Mouse (Mus musculus): ENCODE measurements around the gene Exd2. TPM values are rescaled to one million over a fixed set of nuclear protein-coding genes. Genes with fewer than 3 reads are reported as not detected.
"Not testable (repeated sequence)": the region's sequence is repeated elsewhere in the genome, so short reads cannot be mapped to it uniquely, and the experiment has no call there.

Gene Exd2
- polyA plus RNA-seq, 1 experiment from 2014 or later: 10.6 TPM

DNA sequence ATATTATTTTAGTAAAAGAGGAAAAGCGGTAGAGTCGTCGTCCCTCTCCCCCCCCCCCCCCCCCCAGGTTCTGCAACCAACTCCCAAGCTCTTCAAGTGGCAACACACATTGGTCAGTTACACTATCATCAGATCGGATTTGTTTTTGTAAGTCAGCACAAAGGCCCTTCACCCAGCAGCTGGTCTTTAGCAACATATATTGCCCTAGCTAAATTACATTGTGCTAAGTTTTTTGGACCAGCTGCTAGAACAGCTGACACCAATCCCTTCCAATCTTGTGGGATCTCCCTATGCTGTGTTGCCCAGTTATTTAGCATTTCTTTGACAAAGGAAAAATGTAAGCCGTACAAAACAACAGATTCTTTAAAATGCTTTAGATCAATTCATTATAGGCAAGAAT lies 4.9 kb upstream of the Exd2 start:
- Histone ChIP-seq H3K4me1 (ENCODE audit: insufficient read depth, low read depth, low read length) (no peaks in the 10 kb centered on the region), H3K27ac (ENCODE audit: low read length) (no peak overlapping the region), H3K9me3 (ENCODE audit: low read length) (no peaks in the 10 kb centered on the region), H3K9ac (replicated peaks; ENCODE audit: low read depth) (no peak overlapping the region), H3K36me3 (ENCODE audit: insufficient read depth, low read length) (no peaks in the 10 kb centered on the region), H3K4me3 (ENCODE audit: low read depth, low read length) (no peak overlapping the region), H3K27me3 (replicated peaks; ENCODE audit: insufficient read depth, low read length) (no peaks in the 10 kb centered on the region), H3K4me2 (replicated peaks; ENCODE audit: low read depth, low read length) (no peak overlapping the region)
- TF ChIP-seq CTCF (IDR thresholded peaks at IDR 0.05) (no peak), EP300 (IDR thresholded peaks at IDR 0.05) (no peak)
- 70% methylated on average over 5 of the region's 5 CpGs for WGBS
- DNase-seq (ENCODE audit: low spot score): peak; percentile 73
- peak; percentile 47 for ATAC-seq

DNA sequence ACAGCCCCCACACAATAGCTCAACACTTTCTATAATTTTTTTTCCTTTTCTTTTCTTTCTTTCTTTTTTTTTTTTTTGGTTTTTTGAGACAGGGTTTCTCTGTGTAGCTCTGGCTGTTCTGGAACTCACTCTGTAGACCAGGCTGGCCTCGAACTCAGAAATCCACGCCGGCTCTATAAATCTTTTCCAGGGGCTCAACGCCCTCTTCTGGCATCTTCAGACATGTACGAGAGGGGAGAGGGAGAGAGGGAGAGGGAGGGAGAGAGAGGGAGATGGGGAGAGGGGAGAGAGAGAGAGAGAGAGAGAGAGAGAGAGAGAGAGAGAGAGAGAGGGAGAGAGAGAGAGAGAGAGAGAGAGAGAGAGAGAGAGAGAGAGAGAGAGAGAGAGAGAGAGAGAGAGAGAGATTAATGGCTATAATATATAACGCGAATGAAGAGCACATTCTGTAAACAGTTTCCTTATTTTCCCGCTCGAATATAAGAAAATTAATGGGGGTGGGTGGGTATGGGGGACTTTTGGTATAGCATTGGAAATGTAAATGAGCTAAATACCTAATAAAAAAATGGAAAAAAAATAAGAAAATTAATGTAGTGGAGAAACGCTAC lies 501 bp upstream of the Exd2 start:
- not testable (repeated sequence) for H3K4me1 ChIP-seq (ENCODE audit: insufficient read depth, low read depth, low read length); H3K9me3 ChIP-seq (ENCODE audit: low read length); H3K27ac ChIP-seq (ENCODE audit: low read length); ATAC-seq; H3K9ac ChIP-seq (replicated peaks; ENCODE audit: low read depth); H3K27me3 ChIP-seq (replicated peaks; ENCODE audit: insufficient read depth, low read length); H3K36me3 ChIP-seq (ENCODE audit: insufficient read depth, low read length)
- DNase-seq (ENCODE audit: low spot score): peak; percentile 31
- TF ChIP-seq CTCF (IDR thresholded peaks at IDR 0.05): peak; percentile 41; the same call in 1 of the 2 replicates
- WGBS: 8% methylated on average over 10 of the region's 10 CpGs
- Histone ChIP-seq H3K4me2 (replicated peaks; ENCODE audit: low read depth, low read length) (peak overlapping the region; percentile 72), H3K4me3 (ENCODE audit: low read depth, low read length) (peak overlapping the region; percentile 80; the same call in 1 of the 2 replicates)

- H3K4me2 ChIP-seq (replicated peaks; ENCODE audit: low read depth, low read length): peak overlapping the region; percentile 72
- TF ChIP-seq EP300 (IDR thresholded peaks at IDR 0.05) (no peak), CTCF (IDR thresholded peaks at IDR 0.05) (no peak)
- no peaks in the 10 kb centered on the region for H3K36me3 ChIP-seq (ENCODE audit: insufficient read depth, low read length)
- H3K4me1 ChIP-seq (ENCODE audit: insufficient read depth, low read depth, low read length): no peaks in the 10 kb centered on the region
- DNase-seq (ENCODE audit: low spot score) (peak; percentile 56), ATAC-seq (no peak)
- H3K4me3 ChIP-seq (ENCODE audit: low read depth, low read length): peak overlapping the region; percentile 80
- H3K27me3 ChIP-seq (replicated peaks; ENCODE audit: insufficient read depth, low read length): no peaks in the 10 kb centered on the region
- no peaks in the 10 kb centered on the region for H3K9me3 ChIP-seq (ENCODE audit: low read length)
- H3K9ac ChIP-seq (replicated peaks; ENCODE audit: low read depth): peak overlapping the region; percentile 64
- H3K27ac ChIP-seq (ENCODE audit: low read length): peak overlapping the region; percentile 77
- 7% methylated on average over 17 of the region's 17 CpGs for WGBS
Measured at GRCm38 (mm10) chr12:80463666-80464269, 873 bp downstream of the Exd2 start.

DNA sequence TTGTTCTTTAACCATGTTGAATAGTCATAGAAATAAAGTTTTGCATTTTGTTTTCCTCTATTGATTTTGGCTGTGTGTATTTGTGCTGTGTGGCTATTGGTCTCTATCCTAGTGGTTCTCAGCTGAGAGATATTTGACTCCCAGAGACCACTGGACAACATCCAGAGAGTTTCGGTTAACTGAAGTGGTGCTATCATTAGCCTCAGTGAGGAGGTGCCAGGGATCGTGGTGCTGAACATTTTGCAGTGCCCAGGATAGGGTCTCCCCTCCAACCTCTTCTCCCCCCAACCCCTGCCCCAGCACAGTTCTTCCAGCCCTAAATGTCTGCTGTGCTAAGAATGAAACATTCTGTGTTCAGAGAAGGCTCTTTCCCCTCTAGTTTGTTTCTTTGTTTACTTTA lies 7.3 kb downstream of the Exd2 start:
- no peaks in the 10 kb centered on the region for H3K9me3 ChIP-seq (ENCODE audit: low read length)
- ATAC-seq (no peak), DNase-seq (ENCODE audit: low spot score) (no peak)
- 61% methylated on average over 2 of the region's 2 CpGs for WGBS
- no peaks in the 10 kb centered on the region for H3K36me3 ChIP-seq (ENCODE audit: insufficient read depth, low read length)
- no peaks in the 10 kb centered on the region for H3K27me3 ChIP-seq (replicated peaks; ENCODE audit: insufficient read depth, low read length)
- H3K4me2 ChIP-seq (replicated peaks; ENCODE audit: low read depth, low read length): no peak overlapping the region
- TF ChIP-seq CTCF (IDR thresholded peaks at IDR 0.05): no peak
- TF ChIP-seq EP300 (IDR thresholded peaks at IDR 0.05): no peak
- no peak overlapping the region for H3K4me3 ChIP-seq (ENCODE audit: low read depth, low read length)
- H3K9ac ChIP-seq (replicated peaks; ENCODE audit: low read depth): no peak overlapping the region
- no peak overlapping the region for H3K27ac ChIP-seq (ENCODE audit: low read length)
- H3K4me1 ChIP-seq (ENCODE audit: insufficient read depth, low read depth, low read length): no peaks in the 10 kb centered on the region

- no peaks in the 10 kb centered on the region for H3K27me3 ChIP-seq (replicated peaks; ENCODE audit: insufficient read depth, low read length)
- no peak overlapping the region for H3K4me2 ChIP-seq (replicated peaks; ENCODE audit: low read depth, low read length)
- no peak for DNase-seq (ENCODE audit: low spot score)
- no peak overlapping the region for H3K27ac ChIP-seq (ENCODE audit: low read length)
- no peak overlapping the region for H3K9ac ChIP-seq (replicated peaks; ENCODE audit: low read depth)
- H3K36me3 ChIP-seq (ENCODE audit: insufficient read depth, low read length): no peaks in the 10 kb centered on the region
- 68% methylated on average over 4 of the region's 4 CpGs for WGBS
- H3K4me3 ChIP-seq (ENCODE audit: low read depth, low read length): no peak overlapping the region
- H3K4me1 ChIP-seq (ENCODE audit: insufficient read depth, low read depth, low read length): no peaks in the 10 kb centered on the region
- TF ChIP-seq EP300 (IDR thresholded peaks at IDR 0.05) (no peak), CTCF (IDR thresholded peaks at IDR 0.05) (no peak)
- no peaks in the 10 kb centered on the region for H3K9me3 ChIP-seq (ENCODE audit: low read length)
- no peak for ATAC-seq
Measured at GRCm38 (mm10) chr12:80471926-80472325, 9.0 kb downstream of the Exd2 start.

DNA sequence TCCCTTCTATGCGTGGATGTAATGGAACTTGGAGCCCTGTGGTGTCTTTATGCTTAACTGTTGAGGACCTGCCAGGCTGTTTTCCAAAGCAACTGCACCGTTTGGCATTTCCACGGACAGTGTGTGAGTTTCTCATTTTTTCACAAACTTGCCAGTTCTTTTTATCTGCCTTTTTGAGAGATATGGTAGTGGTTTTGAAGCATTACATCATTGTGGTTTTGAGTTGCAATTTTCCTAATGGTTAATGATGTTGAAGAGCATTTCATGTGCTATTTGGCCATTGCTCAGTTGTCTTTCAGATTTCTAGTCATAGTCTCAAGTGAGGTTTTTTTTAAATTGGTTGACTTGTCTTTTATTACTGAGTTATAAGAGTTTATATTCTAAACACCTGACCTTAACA lies 10.8 kb downstream of the Exd2 start:
- H3K4me3 ChIP-seq (ENCODE audit: low read depth, low read length): no peak overlapping the region
- no peaks in the 10 kb centered on the region for H3K4me1 ChIP-seq (ENCODE audit: insufficient read depth, low read depth, low read length)
- no peaks in the 10 kb centered on the region for H3K36me3 ChIP-seq (ENCODE audit: insufficient read depth, low read length)
- no peaks in the 10 kb centered on the region for H3K27me3 ChIP-seq (replicated peaks; ENCODE audit: insufficient read depth, low read length)
- no peak for TF ChIP-seq EP300 (IDR thresholded peaks at IDR 0.05)
- no peak for TF ChIP-seq CTCF (IDR thresholded peaks at IDR 0.05)
- no peak overlapping the region for H3K4me2 ChIP-seq (replicated peaks; ENCODE audit: low read depth, low read length)
- no peak overlapping the region for H3K27ac ChIP-seq (ENCODE audit: low read length)
- DNase-seq (ENCODE audit: low spot score): no peak
- no peaks in the 10 kb centered on the region for H3K9me3 ChIP-seq (ENCODE audit: low read length)
- no peak overlapping the region for H3K9ac ChIP-seq (replicated peaks; ENCODE audit: low read depth)
- WGBS: 69% methylated on average over 3 of the region's 3 CpGs
- no peak for ATAC-seq
